Mouse (Mus musculus) cerebellum, postnatal 10 days (tissue): ENCODE data around the gene Tnfrsf19.

Experiments
- DNase-seq, 2 experiments: peaks; one replicate each; pipeline ENCODE4 v3.0.0; 2021; ENCODE audit warnings: mixed read lengths in 2 of 2

Gene Tnfrsf19

GRCm38 (mm10) chr14:60964016-60964810 lies 82.1 kb downstream of the Tnfrsf19 start:
- no peak for DNase-seq

- DNase-seq: no peak
Observed at GRCm38 (mm10) chr14:60957611-60958157, 88.6 kb downstream of the Tnfrsf19 start.

- DNase-seq: no peak
Observed at GRCm38 (mm10) chr14:60937481-60938039, 108.7 kb downstream of the Tnfrsf19 start.

GRCm38 (mm10) chr14:60935705-60936104 lies 110.6 kb downstream of the Tnfrsf19 start:
- DNase-seq: no peak

GRCm38 (mm10) chr14:60926011-60926410 lies 120.3 kb downstream of the Tnfrsf19 start:
- DNase-seq: no peak

GRCm38 (mm10) chr14:60916661-60917060 lies 129.6 kb downstream of the Tnfrsf19 start:
- no peak for DNase-seq
